Mouse (Mus musculus) NIH3T3 (cell line): ENCODE data around the gene Hist1h1b.
A peak's percentile ranks its signal among the peaks of the same experiment; 100 is the strongest.

ENCODE experiments used
- DNase-seq: peaks from one replicate; pipeline ENCODE4 v3.0.0-alpha.2; 2012; ENCODE audit warnings: low read depth

The Hist1h1b gene

DNA sequence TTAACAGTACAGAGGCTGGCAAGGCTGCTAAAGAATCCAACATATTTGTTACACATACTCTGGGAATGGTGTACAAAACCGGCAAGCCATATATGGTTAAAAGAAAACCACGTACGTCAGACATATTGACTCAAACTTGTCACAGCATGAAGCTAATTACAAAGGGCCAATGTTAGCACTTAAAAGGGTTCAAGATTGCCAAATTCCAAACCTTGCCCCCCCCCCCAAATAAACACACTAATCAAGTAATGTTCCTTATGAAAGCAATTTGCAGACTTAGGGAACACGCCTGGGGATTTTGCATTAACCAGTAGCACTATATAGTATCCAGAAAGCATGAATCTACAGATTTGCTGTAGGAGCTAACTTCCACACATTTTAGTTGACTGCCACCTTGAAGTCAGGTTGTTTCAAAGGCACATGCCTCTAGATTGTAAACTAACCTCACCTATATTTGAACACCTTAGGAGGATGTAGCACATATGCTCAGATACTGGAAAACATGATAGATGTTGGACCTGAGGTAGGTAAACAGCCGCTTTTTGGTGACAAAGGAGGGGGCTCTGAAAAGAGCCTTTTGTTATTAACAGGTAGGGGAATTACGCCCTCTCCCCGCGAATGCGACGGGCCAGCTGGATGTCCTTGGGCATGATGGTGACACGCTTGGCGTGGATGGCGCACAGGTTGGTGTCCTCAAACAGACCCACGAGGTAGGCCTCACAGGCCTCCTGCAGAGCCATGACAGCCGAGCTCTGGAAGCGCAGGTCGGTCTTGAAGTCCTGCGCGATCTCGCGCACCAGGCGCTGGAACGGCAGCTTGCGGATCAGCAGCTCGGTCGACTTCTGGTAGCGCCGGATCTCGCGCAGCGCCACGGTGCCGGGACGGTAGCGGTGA lies 2.2 kb upstream of the Hist1h1b start:
- DNase-seq, result peak; percentile 57

DNA sequence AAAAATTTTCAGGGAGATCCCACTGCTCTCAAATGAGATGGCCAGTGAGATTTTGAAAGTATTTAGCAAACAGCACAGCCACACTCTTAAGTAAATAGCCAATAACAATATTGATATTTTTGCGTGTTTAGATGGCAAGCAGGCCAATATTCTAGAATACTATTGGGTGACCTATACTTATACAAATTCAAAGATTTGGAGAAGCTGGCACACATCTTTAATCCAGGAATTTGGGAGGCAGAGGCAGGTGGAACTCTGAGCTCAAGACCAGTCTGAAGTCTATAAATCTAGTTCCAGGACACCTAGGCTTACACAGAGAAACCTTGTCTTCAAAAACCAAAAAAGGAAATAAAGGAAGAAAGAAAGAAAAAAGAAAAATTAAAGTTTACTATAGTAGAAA lies 1.2 kb upstream of the Hist1h1b start:
- no peak for DNase-seq

- DNase-seq, result no peak
Observed at GRCm38 (mm10) chr13:21781021-21781555, 663 bp upstream of the Hist1h1b start.

GRCm38 (mm10) chr13:21778814-21779766 lies 1.3 kb downstream of the Hist1h1b start:
- peak; percentile 89 for DNase-seq

DNA sequence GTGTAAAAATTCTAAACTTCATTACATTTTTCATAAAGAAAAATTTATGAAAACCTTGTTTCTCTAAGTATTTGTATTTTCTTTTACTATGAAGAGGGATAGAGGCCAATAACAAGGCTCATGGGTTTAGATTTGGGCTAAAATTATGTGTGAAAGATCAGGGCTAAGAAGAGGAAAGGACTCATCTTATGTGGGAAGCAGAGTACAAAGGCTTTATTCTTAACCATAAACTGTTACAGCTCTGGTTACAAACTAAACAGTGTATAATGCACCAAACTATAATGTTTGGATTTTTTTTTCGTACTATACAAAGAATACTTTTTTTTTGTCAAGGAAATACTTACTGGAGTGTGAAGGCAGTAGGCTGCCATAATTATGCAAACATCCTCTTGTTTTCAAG lies 24.7 kb downstream of the Hist1h1b start:
- no peak for DNase-seq

DNA sequence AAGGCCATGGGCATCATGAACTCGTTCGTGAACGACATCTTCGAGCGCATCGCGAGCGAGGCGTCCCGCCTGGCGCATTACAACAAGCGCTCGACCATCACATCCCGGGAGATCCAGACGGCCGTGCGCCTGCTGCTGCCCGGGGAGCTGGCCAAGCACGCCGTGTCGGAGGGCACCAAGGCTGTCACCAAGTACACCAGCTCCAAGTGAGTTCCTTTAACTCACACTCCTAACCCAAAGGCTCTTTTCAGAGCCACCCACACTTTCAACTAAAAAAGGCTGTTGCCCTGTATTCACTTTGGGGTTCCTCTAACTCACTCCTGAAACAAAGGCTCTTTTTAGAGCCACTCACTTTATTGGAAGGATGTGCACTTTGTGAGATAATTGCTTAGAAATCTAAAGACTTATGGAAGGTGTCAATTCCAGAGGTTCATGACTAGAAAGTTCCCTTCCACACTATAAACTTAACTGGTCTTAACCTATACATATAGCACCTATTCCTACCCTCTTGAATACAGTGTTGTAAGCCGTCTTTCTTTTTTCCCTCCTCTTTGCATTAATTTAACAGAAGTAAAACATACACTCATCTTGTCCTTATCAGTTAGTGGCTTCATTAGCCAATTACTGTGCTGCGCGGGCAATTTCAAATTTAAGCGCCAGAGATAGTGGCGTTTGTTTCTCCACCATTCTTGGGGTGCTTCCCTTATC lies 26.0 kb downstream of the Hist1h1b start:
- DNase-seq, result peak; percentile 44

- DNase-seq, result peak; percentile 83
Observed at GRCm38 (mm10) chr13:21753524-21754285, 26.7 kb downstream of the Hist1h1b start, which contains the start of the genes Hist1h2ak and Hist1h2bn. Gene Hist1h2ak (minus strand): TSS chr13:21753827. Gene Hist1h2bn (plus strand): TSS chr13:21754123.

GRCm38 (mm10) chr13:21753051-21753523 lies 27.3 kb downstream of the Hist1h1b start:
- DNase-seq, result peak; percentile 13

DNA sequence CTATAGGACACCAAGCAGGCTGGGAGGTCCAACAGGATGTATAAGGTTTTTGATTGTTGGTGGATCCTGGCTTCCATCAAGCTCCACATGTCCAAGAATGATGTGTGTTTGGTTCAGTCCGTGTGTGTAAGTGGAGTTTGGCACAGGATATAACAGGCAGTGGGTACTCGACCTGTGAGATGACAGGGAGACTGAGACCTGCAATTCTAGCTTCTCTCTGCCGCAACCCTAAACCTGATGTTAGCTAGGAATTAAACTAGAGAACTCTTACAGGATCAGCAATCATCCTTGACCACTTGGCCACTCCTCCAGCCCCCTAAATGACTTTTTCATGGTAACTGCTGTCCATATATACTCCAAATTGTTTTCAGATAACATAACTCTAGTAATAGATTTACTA lies 28.1 kb downstream of the Hist1h1b start:
- no peak for DNase-seq

GRCm38 (mm10) chr13:21751827-21752226 lies 28.6 kb downstream of the Hist1h1b start:
- no peak for DNase-seq

- no peak for DNase-seq
Observed at GRCm38 (mm10) chr13:21751417-21751816, 29.0 kb downstream of the Hist1h1b start.

DNA sequence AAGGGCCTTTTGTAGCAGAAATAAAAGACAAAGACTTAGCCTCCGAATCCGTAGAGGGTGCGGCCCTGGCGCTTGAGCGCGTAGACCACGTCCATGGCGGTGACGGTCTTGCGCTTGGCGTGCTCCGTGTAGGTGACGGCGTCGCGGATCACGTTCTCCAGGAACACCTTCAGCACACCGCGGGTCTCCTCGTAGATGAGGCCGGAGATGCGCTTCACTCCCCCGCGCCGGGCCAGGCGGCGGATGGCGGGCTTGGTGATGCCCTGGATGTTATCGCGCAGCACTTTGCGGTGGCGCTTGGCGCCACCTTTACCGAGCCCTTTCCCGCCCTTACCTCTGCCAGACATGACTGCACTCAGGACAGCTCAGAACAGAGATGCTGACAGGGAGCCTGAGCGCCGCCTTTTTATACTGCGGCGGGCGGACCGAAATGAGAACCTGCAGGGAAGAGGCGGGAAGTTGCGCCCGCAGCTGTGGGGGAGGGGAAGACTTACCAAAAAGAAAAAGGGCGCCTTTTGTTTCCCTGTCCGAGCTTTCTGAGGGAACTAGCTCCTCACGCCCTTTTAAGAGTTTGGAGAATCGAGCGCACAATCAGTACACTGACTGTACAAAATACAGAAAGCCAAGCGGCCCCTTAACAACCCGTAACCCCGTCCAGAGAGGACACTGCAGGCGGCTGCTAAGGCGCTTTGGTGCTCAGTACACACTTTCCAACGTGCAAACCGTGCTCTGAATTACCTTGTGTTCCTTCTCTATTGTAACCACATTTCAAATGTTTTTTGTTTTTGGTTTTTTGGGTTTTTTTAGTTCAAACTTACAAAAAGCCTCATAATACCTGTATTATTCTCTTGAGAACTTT lies 30.0 kb downstream of the Hist1h1b start, which contains the start of gene Hist1h4k:
Hist1h4k (minus strand) TSS at position 347 of the 859 bp plus-strand sequence.
- peak; percentile 91 for DNase-seq

GRCm38 (mm10) chr13:21749387-21750158 lies 30.9 kb downstream of the Hist1h1b start:
- DNase-seq, result peak; percentile 26

DNA sequence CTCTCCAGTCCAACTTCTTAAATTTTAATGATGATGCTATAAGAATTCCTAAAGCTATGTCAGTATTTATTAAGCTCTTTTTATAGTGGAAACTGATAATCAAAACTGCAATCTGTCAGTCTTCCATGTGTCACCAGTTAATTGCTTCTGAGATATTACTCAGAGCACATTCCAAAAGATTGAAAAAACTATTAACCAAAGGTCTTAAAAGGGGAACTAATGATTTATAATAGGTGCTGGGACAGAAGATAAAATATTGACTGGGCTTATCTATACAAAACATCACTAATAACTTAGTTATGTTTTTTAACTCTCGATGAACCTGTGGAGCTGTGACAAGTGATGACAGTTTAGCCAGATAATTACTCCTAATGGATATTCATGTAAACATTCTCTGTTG lies 35.4 kb downstream of the Hist1h1b start:
- no peak for DNase-seq

DNA sequence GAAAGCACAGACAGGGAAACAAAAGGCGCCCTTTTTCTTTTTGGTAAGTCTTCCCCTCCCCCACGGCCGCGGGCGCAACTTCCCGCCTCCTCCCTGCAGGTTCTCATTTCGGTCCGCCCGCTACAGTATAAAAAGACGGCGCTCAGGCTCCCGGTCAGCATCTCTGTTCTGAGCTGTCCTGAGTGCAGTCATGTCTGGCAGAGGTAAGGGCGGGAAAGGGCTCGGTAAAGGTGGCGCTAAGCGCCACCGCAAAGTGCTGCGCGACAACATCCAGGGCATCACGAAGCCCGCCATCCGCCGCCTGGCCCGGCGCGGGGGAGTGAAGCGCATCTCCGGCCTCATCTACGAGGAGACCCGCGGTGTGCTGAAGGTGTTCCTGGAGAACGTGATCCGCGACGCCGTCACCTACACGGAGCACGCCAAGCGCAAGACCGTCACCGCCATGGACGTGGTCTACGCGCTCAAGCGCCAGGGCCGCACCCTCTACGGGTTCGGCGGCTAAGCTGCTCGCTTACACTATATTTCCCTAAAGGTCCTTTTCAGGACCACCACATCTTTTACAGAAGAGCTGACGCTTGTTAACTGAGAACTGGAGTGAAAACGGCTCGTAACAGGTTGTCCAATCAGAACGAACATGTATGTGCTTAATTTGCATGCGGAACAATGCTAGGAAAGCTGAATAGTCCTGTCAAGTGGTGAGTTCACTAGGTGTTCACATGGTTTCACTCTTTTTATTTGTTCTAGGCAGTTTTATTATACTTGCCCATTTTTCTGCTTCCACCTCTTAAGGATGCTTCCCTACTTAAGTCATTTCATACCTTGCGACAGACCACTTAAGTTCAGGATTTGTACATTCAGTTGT lies 45.3 kb downstream of the Hist1h1b start, which contains the start of gene Hist1h4j:
Hist1h4j (plus strand) TSS at position 159 of the 862 bp plus-strand sequence.
- DNase-seq, result peak; percentile 86

- peak; percentile 91 for DNase-seq
Observed at GRCm38 (mm10) chr13:21734010-21734905, 46.2 kb downstream of the Hist1h1b start.

GRCm38 (mm10) chr13:21733466-21733865 lies 47.0 kb downstream of the Hist1h1b start:
- DNase-seq, result peak; percentile 17
